Mouse (Mus musculus) embryonic facial prominence, embryonic 10.5 days (tissue): Measurements from ENCODE around the gene Ttc13. TPM values are rescaled to one million over a fixed set of nuclear protein-coding genes. Genes with fewer than 3 reads are reported as not detected.

ENCODE experiments used
- DNase-seq: peaks from one replicate; pipeline ENCODE4 v3.0.0-alpha.2; 2017; ENCODE audit warnings: low spot score
- H3K27ac ChIP-seq: fragments of 300-500 bp; sonication (generic); replicated peaks from 2 replicates; pipeline ENCODE4 v1.5.1; 2016; ENCODE audit warnings: mild to moderate bottlenecking
- H3K27me3 ChIP-seq: fragments of 300-500 bp; sonication (generic); replicated peaks from 2 replicates; pipeline ENCODE4 v1.6.1; 2016; ENCODE audit warnings: low read depth, mild to moderate bottlenecking; ENCODE audit not compliant: poor library complexity, severe bottlenecking
- H3K36me3 ChIP-seq: fragments of 300-500 bp; sonication (generic); replicated peaks from 2 replicates; pipeline ENCODE4 v1.6.1; 2016; ENCODE audit warnings: mild to moderate bottlenecking, moderate library complexity
- H3K4me1 ChIP-seq: fragments of 300-500 bp; sonication (generic); 2 replicates; pipeline ENCODE4 v1.6.1; 2016
- H3K4me3 ChIP-seq: fragments of 300-500 bp; sonication (generic); 2 replicates; pipeline ENCODE4 v1.5.1; 2016; ENCODE audit warnings: mild to moderate bottlenecking, moderate library complexity
- H3K9me3 ChIP-seq: fragments of 300-500 bp; sonication (generic); 2 replicates; pipeline ENCODE4 v1.6.1; 2016; ENCODE audit warnings: mild to moderate bottlenecking
- WGBS: fragments of 180-500 bp; shearing (Covaris S2); methylation state at CpG from one replicate; pipeline ENCODE4 v1.1.7; 2016; 5-methylcytosine and 5-hydroxymethylcytosine counted together
- polyA plus RNA-seq: library from polyadenylated mRNA; unstranded; fragments of >200 nt; fragmentation: Nextera tagmentation; extraction: Ambion mirVana; gene quantifications from 2 replicates; pipeline ENCODE4 v1.2.1, GENCODE M21; 2016

Ttc13 gene
- polyA plus RNA-seq, 1 experiment from 2014 or later, result 47.0 TPM

DNA sequence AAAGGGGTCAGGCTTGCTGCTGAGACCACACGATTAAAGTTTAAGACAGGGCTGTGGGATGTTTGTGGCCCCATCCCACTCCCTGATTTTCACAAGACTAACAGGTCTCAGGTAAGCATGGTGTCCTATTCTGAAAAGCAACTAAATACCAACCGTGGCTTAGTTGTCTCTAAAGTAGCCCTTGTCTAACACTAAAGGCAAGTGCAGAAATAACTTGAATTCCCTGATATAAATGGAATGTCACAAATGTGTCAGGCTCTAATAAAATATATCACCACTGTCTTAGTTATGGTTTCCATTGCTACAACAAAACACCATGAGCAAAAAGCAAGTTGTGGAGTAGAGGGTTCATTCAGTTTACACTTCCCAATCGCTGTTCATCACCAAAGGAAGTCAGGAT is 57.4 kb downstream of the Ttc13 start:
- Histone ChIP-seq H3K36me3 (peaks cover 6% of the 10 kb centered on the region; the same call in 1 of the 2 replicates), H3K9me3 (no peaks in the 10 kb centered on the region), H3K4me1 (peaks cover 36% of the 10 kb centered on the region), H3K4me3 (no peak overlapping the region), H3K27me3 (no peaks in the 10 kb centered on the region), H3K27ac (no peak overlapping the region)
- WGBS, result 78% methylated on average over 3 of the region's 3 CpGs
- DNase-seq, result no peak

DNA sequence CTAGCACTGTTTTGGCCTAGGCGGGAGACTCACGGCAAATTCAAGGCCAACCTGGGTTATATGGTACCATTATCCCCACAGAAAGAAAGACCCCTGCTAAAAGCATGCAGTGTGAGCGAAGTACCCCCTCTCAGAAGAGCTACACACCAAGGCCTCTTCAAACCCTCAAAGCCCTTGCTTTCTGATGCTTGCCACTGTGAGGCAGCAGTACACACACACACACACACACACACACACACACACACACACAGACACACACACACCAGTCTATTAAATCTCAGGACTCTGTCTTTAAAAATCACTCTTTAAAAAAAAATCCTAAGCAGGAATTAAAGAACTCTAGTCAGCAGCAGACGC is 57.9 kb downstream of the Ttc13 start:
- no peaks in the 10 kb centered on the region for H3K9me3 ChIP-seq
- H3K4me3 ChIP-seq, result peak overlapping the region; percentile 75
- H3K27ac ChIP-seq, result peak overlapping the region; percentile 92
- DNase-seq, result no peak
- H3K4me1 ChIP-seq, result peaks cover 37% of the 10 kb centered on the region
- no peaks in the 10 kb centered on the region for H3K27me3 ChIP-seq
- peaks cover 9% of the 10 kb centered on the region; the same call in 1 of the 2 replicates for H3K36me3 ChIP-seq
- WGBS, result 52% methylated on average over 4 of the region's 4 CpGs

DNA sequence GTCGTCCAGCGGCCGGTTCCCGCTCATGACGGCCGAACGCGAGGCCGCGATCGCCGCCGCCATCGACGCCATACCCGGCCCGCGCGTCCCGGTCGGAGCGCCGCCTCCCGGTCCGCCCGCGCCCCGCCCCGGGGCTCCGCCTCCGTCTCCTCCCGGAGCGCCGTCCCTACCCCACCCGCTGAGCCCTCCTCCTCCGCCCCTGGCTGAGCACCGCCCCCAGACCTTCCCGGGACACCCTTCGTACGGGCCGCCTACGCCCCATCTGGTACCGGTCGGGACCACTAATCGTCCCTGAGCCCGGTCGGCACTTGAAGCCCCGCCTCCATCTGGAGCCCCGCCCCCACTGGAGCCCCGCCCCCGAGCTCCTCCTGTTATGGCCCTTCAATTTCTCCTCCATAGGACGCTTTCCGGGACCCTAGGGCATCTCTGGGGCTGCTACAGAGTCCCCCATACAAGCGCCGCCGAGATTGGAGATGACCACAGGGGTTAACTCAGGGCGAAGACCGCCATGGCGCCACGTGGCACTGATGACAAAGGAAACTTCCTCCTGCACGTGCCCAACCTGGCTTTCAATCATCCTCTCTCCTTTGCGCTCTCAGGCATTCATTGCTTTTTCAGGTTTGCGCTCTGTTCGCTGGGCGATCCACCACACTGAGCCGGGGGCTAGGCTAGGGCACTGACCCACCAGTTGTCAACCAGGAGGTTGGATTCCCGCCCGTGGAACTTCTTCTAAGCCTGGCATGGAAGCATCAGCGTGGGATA is 58.5 kb downstream of the Ttc13 start, which contains the start of gene 2310022B05Rik:
Gene 2310022B05Rik, minus strand, starts transcription at position 258 of the 762 bp plus-strand sequence.
- Histone ChIP-seq H3K4me1 (peaks cover 40% of the 10 kb centered on the region), H3K27ac (peak within 1 kb of the TSS; percentile 92), H3K36me3 (peaks cover 14% of the 10 kb centered on the region), H3K9me3 (no peaks in the 10 kb centered on the region), H3K4me3 (peak within 1 kb of the TSS; percentile 75), H3K27me3 (no peaks in the 10 kb centered on the region)
- peak; percentile 94 for DNase-seq
- 1% methylated on average over 69 of the region's 69 CpGs for WGBS

DNA sequence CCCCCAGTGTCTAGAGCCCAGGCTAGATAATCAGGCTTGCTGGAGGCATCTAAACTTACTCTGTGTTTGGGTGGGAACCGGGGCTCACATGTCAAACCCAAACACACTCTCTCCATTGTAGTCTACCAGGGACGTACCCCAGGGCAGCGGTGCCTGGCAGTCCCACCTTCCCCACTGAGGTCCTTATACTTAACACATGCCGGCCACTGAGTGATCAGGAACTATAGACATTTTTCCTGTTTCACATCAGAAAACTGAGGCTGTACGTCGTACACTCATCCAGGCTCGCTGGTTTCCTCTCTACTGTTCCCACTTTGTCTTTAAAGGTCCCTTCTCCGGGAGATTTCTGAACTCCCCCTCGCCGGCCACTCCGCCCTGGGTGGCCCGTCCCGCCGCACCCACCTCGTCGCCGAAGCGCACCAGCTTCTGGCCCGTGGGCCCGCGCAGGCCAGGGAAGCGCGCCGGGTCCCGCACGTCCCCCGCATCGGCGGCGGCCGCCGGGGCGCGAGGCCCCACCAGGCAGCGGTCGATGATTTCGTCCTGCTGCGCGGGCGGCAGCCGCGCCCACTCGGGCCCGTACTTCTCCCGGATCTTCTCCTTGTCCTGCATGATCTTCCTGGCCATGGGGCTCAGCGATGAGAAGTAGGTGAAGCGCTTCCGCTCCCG is 59.2 kb downstream of the Ttc13 start:
- under 1% methylated on average over 49 of the region's 49 CpGs for WGBS
- H3K4me3 ChIP-seq, result peak overlapping the region; percentile 75

DNA sequence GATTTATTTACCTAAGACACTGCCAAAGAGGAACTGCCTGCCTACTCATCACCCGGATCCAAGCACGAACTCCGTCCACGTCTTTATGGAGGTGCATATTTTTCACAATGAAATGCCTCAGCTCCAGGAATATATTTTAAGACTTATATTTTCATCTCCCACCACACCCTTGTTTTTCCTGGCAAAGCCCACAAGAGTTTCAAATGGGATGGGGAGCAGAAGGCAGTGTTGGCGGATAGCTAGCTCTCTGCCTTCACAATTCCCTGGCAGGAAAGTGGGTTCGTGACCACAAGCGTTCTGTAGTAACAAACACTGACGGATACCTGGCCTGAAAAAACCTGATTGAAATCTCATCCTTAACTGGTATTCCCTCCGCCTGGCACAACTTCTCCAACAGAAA is 60.0 kb downstream of the Ttc13 start:
- peaks cover 26% of the 10 kb centered on the region for H3K36me3 ChIP-seq
- no peak for DNase-seq
- peak overlapping the region; percentile 92; the same call in 1 of the 2 replicates for H3K27ac ChIP-seq
- peaks cover 41% of the 10 kb centered on the region for H3K4me1 ChIP-seq
- no peaks in the 10 kb centered on the region for H3K27me3 ChIP-seq
- no peaks in the 10 kb centered on the region for H3K9me3 ChIP-seq
- H3K4me3 ChIP-seq, result peak overlapping the region; percentile 75
- 53% methylated on average over 9 of the region's 9 CpGs for WGBS

More for the DNA sequence above, 59.2 kb downstream of the Ttc13 start:
- H3K4me1 ChIP-seq, result peaks cover 41% of the 10 kb centered on the region
- no peaks in the 10 kb centered on the region for H3K27me3 ChIP-seq
- H3K27ac ChIP-seq, result peak overlapping the region; percentile 92
- peak; percentile 50 for DNase-seq
- H3K36me3 ChIP-seq, result peaks cover 20% of the 10 kb centered on the region
- H3K9me3 ChIP-seq, result no peaks in the 10 kb centered on the region

DNA sequence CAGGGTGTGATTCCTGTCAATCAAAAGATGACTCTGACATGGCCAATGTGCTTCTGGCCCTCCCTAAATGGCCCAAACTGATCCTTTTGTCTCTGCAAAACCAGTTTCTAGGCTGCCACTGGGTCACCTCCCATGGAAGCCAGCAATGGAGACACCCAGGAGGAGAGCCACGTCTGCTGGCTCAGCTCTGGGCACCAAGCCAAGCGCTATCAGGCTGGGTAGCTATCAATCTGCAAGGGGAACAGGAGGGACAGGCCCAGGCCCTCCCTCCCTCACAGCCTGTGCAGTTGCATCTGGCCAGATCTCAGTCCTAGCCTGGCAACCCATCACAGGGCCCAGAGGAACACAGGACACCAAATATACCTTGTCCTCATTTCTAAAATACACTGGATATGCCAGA is 63.4 kb downstream of the Ttc13 start:
- Histone ChIP-seq H3K4me1 (peaks cover 56% of the 10 kb centered on the region), H3K9me3 (no peaks in the 10 kb centered on the region), H3K27me3 (no peaks in the 10 kb centered on the region), H3K27ac (no peak overlapping the region), H3K4me3 (no peak overlapping the region), H3K36me3 (peaks cover 43% of the 10 kb centered on the region)
- WGBS, result 78% methylated on average over 2 of the region's 2 CpGs
- DNase-seq, result no peak

DNA sequence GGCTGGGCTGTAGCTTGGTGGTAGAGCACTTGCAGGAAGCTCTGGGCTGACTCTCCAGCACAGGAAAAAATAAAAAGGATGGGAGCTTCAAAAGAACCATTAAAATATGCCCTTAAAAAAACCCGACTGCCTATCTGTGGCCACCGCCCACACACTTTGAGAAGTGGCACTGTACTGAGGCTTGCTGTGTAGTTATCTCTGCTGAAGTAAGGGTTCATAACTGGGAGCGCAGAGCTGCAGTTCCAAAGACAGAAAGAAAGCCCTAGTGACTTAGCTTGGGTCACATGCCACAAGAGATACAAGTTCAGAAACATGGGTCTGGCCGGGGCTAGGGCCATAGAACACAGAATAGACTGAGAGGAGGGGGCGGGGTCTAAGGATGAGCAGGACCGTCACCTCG is 63.8 kb downstream of the Ttc13 start:
- no peaks in the 10 kb centered on the region for H3K9me3 ChIP-seq
- no peaks in the 10 kb centered on the region for H3K27me3 ChIP-seq
- H3K36me3 ChIP-seq, result peaks cover 44% of the 10 kb centered on the region
- H3K4me1 ChIP-seq, result peaks cover 60% of the 10 kb centered on the region
- DNase-seq, result no peak
- no peak overlapping the region for H3K4me3 ChIP-seq
- WGBS, result 90% methylated on average over 7 of the region's 7 CpGs
- H3K27ac ChIP-seq, result no peak overlapping the region

DNA sequence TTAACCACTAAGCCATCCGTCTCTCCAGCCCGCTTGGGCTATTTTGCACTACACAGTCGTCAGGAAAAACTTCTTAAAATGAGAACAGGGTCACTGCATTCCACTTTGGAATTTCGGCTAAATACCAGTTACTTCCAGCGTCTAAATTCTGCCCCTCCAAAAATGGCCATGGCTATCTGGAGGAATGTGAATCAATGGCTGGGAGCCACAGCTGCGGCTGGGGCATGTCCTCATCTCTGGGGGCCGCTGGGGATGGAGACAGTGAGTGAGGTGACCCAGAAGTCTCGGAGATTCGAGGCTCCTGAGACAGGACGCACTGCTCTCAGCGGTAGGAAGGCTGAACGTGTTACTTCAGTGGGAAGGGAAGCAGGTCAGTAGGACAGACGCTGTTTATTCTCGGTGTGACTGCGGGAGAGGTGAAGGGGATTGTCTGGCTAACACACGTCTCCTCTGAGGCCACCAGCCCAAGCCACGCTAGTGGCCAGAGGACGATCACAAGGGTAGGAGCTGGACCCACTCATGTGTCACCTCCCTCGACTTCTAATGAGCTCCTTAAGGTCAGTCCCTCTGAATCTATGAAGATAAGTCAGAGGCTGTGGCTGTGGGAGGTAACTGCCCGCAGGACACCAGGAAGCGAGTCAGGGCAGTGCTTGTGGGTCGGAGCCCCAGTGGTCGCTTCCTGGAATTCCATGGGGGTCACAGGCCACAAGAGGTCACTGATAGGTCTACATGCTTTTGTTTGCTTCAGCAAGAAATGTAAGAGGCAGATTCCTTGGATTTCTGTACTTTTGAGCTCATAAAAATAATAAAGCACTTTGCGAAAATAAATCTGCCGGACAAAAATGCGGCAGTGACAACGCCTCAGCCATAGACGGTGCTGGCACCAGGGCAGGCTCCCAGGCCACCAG is 68.0 kb downstream of the Ttc13 start:
- Histone ChIP-seq H3K9me3 (no peaks in the 10 kb centered on the region), H3K27me3 (no peaks in the 10 kb centered on the region), H3K36me3 (peaks cover 64% of the 10 kb centered on the region), H3K27ac (peak overlapping the region; percentile 26), H3K4me3 (no peak overlapping the region), H3K4me1 (peaks cover 36% of the 10 kb centered on the region)
- DNase-seq, result peak; percentile 33
- 46% methylated on average over 28 of the region's 28 CpGs for WGBS

DNA sequence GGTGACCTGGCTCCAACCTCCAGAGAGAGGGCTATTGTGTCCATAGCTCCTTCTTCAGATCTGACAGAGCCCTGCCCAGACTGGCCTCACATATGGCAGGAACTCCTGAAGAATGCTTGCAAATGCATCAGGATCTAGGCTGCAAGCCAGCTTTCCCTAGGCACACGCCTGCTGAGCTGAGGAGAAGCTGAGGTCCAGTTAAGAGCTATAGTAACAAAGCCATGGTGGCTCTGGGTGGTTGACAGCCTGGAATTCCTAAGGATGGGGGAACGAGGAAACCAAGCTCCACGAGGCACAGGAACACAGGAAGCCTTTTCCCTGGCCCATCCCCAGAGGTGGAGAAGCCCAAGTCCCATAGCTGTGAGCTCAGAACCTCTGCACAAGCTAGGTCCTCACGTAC is 69.2 kb downstream of the Ttc13 start:
- H3K27ac ChIP-seq, result peak overlapping the region; percentile 30; the same call in 1 of the 2 replicates
- no peak overlapping the region for H3K4me3 ChIP-seq
- WGBS, result 33% methylated on average over 4 of the region's 4 CpGs
- DNase-seq, result no peak
- H3K27me3 ChIP-seq, result no peaks in the 10 kb centered on the region
- no peaks in the 10 kb centered on the region for H3K9me3 ChIP-seq
- H3K36me3 ChIP-seq, result peaks cover 58% of the 10 kb centered on the region
- peaks cover 41% of the 10 kb centered on the region for H3K4me1 ChIP-seq

DNA sequence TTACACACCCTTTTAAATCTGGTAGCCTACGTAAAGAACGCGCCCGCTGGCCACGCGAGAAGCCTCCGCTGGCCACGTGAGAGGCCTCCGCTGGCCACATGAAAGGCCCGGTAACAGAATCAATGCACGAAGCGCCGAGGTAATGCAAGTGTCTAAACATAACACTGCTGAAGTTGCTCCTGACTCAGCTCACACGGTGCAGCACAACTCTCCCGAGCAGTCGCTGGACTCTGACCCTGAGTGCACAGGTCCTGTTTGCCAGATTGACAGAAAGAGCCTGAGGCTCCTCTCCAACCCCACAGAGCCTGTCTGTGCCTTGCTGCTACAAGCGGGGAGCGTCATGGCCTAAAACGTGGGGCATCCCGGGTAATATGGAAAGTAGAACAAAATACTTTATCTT is 70.0 kb downstream of the Ttc13 start:
- Histone ChIP-seq H3K4me1 (peaks cover 41% of the 10 kb centered on the region), H3K27me3 (no peaks in the 10 kb centered on the region), H3K4me3 (no peak overlapping the region), H3K9me3 (no peaks in the 10 kb centered on the region), H3K36me3 (peaks cover 52% of the 10 kb centered on the region), H3K27ac (no peak overlapping the region)
- DNase-seq, result no peak
- 82% methylated on average over 20 of the region's 20 CpGs for WGBS

DNA sequence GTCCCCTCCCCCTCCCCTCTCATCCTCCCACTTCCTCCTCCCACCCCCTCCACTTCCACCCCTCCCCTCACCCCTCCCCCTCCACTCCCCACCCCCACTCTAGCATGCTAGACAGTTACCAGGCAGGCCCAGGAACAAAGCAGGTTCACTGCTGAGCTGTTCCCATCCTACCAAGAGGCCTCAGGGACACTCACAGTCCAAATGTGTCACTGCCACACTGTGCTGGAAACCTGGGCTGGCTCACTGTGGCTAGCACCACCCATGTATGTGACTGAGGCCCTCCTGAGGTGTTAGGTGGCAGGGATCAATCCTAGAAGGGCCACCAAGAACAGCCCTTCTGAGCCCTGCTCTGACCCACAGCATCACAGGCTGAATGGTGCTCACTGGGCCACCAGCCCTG is 73.5 kb downstream of the Ttc13 start:
- peak overlapping the region; percentile 52 for H3K27ac ChIP-seq
- H3K4me3 ChIP-seq, result no peak overlapping the region
- H3K36me3 ChIP-seq, result peaks cover 53% of the 10 kb centered on the region
- H3K9me3 ChIP-seq, result no peaks in the 10 kb centered on the region
- no peaks in the 10 kb centered on the region for H3K27me3 ChIP-seq
- peaks cover 30% of the 10 kb centered on the region for H3K4me1 ChIP-seq
- peak; percentile 20 for DNase-seq
